Mouse (Mus musculus) retina, adult 2 months (tissue): ENCODE results near the gene Gm9376.

Experiments used
- DNase-seq: peaks from one replicate; pipeline ENCODE4 v3.0.0-alpha.2; 2012; ENCODE audit warnings: low read depth, low spot score

The Gm9376 gene

GRCm38 (mm10) chr14:118266660-118267059 is at the start of gene Gm9376:
Gene Gm9376, plus strand, starts transcription at chr14:118266960.
- no peak for DNase-seq

DNA sequence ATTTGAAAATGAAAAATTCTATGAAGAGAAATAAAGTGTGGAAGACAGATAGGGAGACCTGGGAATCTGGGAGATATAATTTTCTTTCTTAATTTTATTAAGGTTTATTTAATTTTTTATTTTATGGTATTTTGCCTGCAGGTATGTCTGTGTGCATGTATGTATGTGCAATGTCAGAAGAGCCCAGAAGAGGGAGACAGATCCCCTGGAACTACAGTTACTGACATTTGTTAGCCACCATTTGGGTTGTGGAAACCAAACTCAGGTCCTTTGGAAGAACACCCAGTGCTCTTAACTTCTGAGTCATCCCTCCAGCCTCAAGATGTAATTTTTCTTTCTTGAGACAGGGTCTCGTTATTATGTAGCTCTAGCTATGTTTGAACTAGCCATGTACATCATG is 45.9 kb upstream of the Gm9376 start:
- DNase-seq, result no peak

DNA sequence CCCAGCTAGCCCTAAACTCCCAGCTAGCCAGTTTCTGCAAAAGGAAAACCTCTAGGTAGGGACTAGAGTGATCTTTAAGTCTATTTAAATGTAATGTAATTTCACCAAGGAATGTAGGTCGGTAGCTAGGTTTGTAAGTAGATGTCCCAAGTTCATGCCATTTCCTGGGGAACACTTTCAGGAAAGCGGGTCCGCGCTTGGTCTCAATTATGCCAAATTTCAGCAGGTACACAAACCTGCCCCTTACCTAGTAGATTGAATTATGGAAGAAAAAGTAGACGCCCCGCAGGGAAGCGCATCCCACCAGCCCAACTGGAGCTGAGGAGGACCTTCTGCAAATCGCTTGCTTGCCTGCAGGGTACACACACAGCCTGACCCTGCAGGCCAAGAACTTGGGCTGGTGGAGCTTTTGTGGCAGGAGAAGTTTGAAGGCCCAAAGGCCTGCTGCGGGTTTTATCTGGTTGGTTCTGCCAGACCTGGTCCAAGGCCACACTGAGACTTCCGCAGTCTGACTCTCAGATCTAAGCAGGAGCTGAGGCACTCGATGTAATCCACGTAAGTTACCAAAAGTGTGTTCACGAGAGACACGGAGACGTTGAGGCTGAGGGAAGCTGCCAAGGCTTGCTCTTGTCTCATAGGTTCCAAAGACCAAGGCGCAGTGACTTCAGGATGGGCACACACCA is 41.6 kb upstream of the Gm9376 start:
- no peak for DNase-seq

GRCm38 (mm10) chr14:118225911-118226310 is 40.8 kb upstream of the Gm9376 start:
- DNase-seq, result no peak

- no peak for DNase-seq
Measured at GRCm38 (mm10) chr14:118226471-118227155, 40.1 kb upstream of the Gm9376 start.

- no peak for DNase-seq
Measured at GRCm38 (mm10) chr14:118232381-118232970, 34.3 kb upstream of the Gm9376 start.

DNA sequence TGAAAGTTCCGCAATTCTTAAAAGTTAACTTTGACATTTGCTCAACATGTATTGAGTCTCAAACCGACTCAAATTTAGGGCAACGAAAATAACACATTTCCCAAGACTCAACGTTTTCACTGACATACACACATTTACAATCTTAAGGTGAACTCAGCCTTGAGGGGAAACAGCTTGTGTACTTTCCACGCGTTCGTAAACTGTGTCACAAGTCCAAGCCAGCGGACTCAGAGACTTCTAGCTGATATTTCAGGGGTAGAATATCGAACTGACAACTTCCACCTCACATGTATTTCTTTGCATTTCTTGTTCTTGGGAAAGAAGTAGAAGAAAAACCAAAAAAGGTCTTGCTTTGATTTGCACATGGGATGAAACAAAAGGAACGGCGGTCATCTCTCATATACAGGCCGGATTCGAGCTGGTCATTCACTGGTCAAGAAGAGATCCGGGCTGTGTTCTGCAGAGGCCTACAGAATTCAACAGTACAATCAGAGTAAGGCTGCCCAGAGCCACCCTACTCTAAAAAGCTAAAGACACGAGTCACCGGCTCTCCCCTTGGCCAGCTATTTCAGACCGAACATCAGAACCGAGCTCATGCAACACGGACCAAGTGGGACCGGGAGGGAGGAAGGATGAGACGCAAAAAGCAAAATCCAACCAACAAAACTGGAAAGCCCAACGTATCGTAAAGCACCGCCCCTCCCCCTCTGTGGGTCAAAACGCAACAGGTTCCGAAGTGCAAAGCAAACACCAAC is 32.8 kb upstream of the Gm9376 start:
- DNase-seq, result no peak

DNA sequence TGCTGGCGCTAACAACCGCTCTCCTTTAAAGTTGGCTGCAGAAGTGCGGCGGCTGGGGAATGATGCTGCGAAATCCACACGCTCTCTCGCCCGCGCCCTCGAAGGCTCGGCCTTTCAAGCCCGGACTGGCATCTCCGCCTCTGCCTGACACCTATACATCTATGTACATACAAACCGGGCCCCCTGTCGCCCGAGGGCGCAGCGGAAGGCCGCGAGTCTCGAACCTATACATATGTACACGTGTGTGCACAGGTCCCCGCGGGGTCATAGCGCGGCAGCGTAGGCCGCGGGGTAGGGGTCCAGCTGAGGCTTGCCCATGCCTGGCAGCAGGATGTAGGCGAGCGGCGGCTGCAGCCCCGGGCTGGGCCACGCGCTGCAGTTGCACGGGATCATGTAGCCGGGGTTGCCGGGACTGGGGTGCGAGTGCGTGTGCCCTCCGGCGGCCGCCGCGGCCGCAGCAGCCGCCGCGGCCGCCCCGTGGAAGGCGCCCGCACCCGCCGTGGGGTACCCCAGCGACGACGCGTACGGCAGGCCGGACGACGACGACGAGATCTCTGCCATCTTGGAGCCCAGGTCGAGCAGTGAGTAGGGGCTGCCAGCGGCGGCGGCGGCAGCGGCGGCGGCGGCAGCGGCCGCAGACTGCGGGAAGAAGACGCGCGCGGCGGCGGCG is 32.1 kb upstream of the Gm9376 start:
- DNase-seq, result no peak

DNA sequence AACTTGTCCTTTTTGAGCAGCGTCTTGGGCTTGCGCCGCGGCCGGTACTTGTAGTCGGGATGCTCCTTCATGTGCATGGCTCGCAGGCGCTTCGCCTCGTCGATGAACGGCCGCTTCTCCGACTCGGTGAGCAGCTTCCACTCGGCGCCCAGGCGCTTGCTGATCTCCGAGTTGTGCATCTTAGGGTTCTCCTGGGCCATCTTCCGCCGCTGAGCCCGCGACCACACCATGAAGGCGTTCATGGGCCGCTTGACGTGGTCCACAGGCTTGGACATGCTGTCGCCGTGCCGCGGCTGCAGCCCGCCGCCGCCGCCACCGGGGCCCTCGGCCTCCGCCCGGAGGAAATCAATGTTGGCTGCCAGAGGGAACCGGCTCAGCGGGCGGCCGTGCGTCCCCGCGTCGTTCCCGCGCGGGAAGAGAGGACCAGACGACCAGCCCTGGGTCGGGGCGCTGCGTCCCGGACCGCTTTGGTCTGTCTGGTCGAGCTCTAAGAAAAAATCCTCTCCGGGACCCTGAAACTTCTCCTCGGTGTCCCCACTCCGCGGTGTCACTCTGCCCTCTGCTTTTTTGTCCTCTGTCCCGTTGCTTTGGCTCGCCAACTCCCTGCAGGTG is 31.3 kb upstream of the Gm9376 start:
- no peak for DNase-seq

- no peak for DNase-seq
Measured at GRCm38 (mm10) chr14:118235973-118236885, 30.5 kb upstream of the Gm9376 start.

DNA sequence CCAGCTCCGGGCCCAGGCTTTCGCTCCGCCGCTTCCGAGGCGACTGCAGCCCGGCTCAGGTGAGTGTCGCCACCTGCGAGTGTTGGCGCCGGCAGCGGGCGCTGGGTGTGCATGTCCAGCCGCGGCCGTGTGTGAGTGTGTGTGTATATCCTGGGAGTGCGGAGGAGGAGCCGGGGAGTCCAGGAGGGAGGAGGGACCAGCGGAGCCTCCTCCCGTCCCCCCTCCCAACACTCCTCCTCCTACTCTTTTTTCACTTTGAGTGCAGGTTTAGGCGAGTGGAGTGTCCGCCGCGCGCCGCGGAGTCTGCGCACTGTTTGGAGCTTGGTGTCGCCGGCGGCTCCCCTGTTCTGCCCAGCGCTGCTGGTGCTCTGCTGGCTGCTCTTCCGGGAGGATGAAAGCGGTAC is 29.9 kb upstream of the Gm9376 start, which contains the start of gene Sox21:
TSS of gene Sox21 (minus strand) at position 145 of the 404 bp plus-strand sequence.
- DNase-seq, result no peak

DNA sequence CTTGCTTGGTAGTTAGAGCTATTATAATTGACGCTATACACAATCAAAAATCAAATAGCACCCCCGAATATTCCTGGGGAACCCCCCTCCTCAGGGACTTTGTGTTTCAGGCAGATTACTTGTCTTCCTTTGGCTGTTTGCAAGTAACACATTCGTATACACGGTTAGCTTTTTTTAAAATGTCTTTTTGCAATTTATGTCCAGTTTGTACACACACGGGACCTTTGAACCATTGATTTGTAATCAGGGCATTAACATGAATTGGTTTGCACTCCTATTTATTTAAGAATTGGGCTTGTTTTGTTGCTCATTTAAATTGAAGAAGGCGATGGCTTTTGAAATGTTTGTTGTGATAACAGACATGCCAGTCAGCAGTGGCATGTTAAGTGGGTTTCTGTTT is 29.0 kb upstream of the Gm9376 start:
- DNase-seq, result no peak

DNA sequence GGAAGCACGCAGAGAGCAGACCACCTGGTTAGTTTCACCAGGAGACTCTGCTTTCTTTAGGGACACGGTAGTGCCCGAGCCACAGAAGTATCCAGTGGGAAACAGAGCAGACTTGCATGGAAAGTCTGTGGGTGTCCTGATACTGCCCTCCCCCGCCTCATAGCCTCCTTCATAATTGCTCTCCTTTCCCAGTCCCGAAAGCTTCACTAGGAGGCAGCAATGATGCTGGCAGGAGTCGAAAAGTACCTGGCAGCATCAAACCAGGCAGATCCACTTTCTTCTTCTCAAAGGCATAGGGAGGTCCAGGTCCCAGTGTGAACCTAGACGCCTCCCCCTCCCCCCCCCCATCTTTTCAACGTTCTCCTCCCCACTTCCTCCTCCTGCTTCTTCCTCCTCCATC is 27.4 kb upstream of the Gm9376 start:
- DNase-seq, result no peak

DNA sequence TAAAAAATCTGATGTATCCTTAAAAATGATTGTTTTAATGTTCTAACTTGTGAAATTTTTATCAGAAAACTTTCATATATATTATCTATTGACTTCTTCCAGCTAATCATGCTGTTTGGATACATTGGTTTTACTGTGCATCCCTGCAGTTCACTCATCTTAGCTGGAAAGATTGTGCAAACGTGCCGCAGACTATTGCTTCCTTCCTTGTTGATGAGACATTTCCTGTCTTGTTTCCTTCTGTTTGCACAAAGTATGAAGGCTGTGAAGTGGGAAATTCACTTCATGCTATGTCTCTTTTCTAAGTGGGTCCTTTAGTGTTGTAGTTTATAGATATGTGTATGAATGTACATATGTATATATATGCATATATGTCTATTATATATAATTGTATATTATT is 25.3 kb upstream of the Gm9376 start:
- DNase-seq, result no peak

DNA sequence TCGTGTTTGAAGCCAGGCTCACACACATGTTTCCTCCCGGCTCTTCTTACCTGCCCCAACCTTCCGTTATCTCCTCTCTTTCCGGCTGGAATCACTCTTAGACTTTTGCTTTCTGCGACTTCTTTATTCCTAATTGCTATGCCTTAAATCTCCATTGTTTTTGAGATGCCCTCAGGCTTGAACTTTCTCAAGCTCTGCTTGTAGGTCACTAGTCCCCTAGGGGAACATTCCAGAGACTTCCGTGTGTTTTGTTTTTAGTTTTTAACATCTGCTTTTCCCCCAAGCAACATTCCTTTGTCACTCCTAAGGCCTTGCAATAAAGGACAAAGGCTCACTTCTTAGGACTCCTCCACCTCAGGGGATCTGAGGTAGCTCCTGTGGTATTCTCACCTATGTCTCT is 13.4 kb upstream of the Gm9376 start:
- DNase-seq, result no peak

DNA sequence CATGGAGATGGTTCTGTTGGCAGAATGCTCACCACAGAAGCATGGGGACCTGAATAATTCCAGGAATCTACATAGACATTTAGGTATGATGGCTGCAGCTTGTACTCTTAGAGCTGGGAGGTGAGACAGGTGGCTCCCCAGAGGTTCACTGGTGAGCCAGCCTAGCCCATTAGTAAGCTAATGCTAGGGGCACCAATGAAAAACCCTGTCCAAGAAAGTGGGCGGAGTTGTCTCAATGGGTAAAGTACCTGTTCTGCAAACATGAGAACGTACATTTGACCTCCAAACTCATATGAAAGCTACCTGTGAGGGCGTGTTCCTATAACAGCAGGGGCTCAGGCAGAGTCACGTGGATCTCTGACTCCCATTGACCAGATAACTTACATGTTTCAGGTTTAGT is 2.1 kb downstream of the Gm9376 start:
- DNase-seq, result no peak

DNA sequence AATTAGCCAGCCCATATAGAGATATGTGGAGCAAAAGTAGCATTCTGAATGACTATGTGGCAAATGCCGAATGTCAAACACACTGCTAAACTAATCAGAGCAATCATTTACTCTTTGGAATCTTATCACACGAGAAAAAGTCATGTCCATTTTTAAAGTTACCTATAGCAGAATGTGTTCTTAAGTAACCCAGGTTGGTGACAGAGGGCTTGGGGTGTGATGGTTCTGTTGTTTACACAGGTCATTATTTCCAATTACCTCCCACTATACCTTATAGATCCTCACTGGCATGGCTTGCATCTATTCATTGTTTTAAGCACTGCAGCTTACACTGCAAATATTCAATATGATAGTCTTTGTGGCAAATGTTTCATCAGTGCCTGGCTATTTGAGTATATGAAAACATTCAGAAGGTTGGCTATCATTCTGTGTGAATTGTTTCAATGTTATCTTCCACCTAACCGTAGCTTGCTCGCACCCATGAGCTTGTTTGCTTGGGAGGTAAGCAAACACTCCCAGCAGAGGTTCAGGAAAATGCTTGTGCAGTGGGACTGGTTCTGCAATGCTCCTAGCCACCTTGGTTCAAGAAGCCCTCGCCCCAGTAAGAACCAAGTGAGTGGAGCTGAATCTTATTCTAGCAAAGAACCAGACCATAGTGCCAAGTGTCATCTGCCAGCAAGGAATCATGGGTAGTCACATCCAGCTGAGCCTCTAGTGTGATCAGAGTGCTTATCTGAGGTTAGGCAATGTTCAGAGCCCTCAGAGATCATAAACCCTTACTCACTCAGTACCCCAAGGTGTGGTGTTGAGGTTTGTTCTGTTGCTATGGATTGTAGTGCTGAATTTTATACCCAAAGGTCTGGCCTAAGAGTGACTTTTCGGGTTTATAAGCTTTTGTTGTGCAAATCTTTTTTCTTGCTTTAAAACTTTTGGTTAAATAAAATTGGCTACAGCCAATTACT is 6.1 kb downstream of the Gm9376 start:
- DNase-seq, result no peak

- DNase-seq, result no peak
Measured at GRCm38 (mm10) chr14:118277704-118278498, 11.1 kb downstream of the Gm9376 start.
